Mouse (Mus musculus) layer of hippocampus, adult 2 months (tissue): ENCODE data around the gene Gm21731. TPM values are rescaled to one million over a fixed set of nuclear protein-coding genes. Genes with fewer than 3 reads are reported as not detected.
"Not testable (repeated sequence)": the region's sequence is repeated elsewhere in the genome, so short reads cannot be mapped to it uniquely, and the experiment has no call there.

Experiments used
- DNase-seq, 2 experiments: peaks; one replicate each; pipeline ENCODE4 v3.0.0; 2022; ENCODE audit warnings: low spot score in 2 of 2
- H3K27ac ChIP-seq: fragments of 200-600 bp; 2 replicates; pipeline ENCODE4 v1.8.1; 2022
- H3K4me3 ChIP-seq: fragments of 200-600 bp; 2 replicates; pipeline ENCODE4 v1.8.1; 2022; ENCODE audit warnings: mild to moderate bottlenecking
- CTCF ChIP-seq: fragments of 200-600 bp; conservative IDR thresholded peaks from 2 replicates; pipeline ENCODE4 v1.8.1; 2022; ENCODE audit warnings: antibody characterized with exemption, mild to moderate bottlenecking, moderate library complexity
- long read RNA-seq, 2 experiments: library from polyadenylated mRNA; stranded (forward); transcript quantifications; one replicate each; pipeline ENCODE4 v2.0.0; 2021; ENCODE audit warnings: borderline mapping rate in 2 of 2
- total RNA-seq, 2 experiments: library from RNA; stranded (reverse); gene quantifications; 2 replicates each; pipeline ENCODE4 v1.2.3; 2021

Gm21731 gene
- total RNA-seq = not detected
- long read RNA-seq, experiment 1 = 0 reads
- long read RNA-seq, experiment 2 = 0 reads

- not testable (repeated sequence) for DNase-seq, H3K27ac ChIP-seq, H3K4me3 ChIP-seq
Observed at GRCm38 (mm10) chr13:120238811-120239210, at the start of gene Gm21731. Gene Gm21731, plus strand, starts transcription at chr13:120239111.

GRCm38 (mm10) chr13:120196189-120196821, 42.6 kb upstream of the Gm21731 start:
- DNase-seq, H3K27ac ChIP-seq, H3K4me3 ChIP-seq: not testable (repeated sequence)

- H3K4me3 ChIP-seq, DNase-seq, H3K27ac ChIP-seq: not testable (repeated sequence)
Observed at GRCm38 (mm10) chr13:120215847-120216246, 23.1 kb upstream of the Gm21731 start, which contains the start of gene Gm21762. Gene Gm21762, minus strand, starts transcription at chr13:120215947.

GRCm38 (mm10) chr13:120220922-120221321, 18.0 kb upstream of the Gm21731 start:
- not testable (repeated sequence) for DNase-seq

DNA sequence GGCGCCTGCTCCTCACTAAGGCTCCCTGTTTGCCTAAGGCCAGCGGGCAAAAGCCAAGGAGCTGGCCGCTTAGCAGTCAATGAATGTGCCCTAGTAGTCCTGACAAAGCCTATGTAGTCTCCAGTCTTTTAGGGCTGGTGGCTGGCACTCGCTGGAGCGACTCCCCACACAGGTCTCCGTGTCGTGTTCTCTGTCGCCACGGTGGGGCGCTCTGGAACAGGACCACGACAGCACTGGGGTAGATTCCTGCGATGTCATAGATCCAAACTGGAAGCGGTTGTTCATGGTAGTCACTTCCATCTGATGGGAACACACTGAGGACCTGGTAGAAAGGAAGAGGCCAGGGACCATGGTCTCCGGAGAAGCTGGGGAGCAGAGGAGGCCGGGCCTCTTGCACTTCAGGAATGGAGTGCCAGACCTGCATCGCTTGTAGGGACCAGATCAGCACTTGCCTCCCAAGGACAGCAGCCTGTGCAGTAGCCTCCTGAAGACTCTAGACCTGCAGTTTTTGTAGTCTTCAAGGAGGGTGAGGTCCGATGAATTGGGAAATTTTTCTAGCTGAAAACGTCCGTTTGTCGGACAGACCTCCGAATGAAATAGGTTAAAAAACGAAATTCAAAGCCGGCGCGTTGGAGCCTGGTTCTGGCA, 15.8 kb upstream of the Gm21731 start:
- H3K4me3 ChIP-seq, DNase-seq, H3K27ac ChIP-seq: not testable (repeated sequence)
- peak; percentile 48 for TF ChIP-seq CTCF

More at GRCm38 (mm10) chr13:120220922-120221321, 18.0 kb upstream of the Gm21731 start:
- peak; percentile 36 for TF ChIP-seq CTCF
- H3K27ac ChIP-seq, H3K4me3 ChIP-seq: not testable (repeated sequence)

- not testable (repeated sequence) for H3K4me3 ChIP-seq, DNase-seq, H3K27ac ChIP-seq
Observed at GRCm38 (mm10) chr13:120231798-120232197, 7.1 kb upstream of the Gm21731 start.

DNA sequence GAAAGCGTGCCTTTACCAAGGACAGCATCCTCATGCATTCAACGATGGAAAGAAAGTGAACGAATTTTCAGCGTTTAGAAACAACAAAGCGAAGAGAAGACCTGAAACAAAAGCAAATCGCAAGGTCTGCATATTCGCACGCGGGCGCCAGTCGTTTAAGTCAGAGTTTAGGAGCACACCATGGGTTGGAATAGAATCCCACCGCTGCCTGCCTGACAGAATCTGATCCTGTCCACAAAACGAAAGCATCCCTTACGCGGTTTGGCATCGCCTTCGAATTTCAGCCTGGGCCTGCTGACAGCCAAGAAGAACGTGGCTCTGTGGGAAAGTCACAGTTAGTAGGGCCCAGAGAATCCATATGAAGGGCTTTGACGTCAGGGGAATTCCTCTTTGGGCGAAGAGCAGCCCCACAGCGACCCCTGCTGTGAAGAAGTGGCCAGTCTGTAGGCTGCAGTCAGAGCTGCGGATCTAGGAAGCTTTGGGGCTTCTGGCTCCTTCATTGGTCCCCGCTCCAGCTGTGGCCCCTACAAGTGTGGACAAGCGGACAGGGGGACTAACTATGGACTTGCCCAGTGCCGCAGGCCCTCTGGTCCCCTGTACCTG, 6.4 kb upstream of the Gm21731 start:
- H3K27ac ChIP-seq, DNase-seq, H3K4me3 ChIP-seq: not testable (repeated sequence)

GRCm38 (mm10) chr13:120251208-120251924, 12.5 kb downstream of the Gm21731 start:
- DNase-seq, H3K27ac ChIP-seq: not testable (repeated sequence)

GRCm38 (mm10) chr13:120258817-120259658, 20.1 kb downstream of the Gm21731 start:
- not testable (repeated sequence) for H3K27ac ChIP-seq, H3K4me3 ChIP-seq, DNase-seq

More at GRCm38 (mm10) chr13:120251208-120251924, 12.5 kb downstream of the Gm21731 start:
- H3K4me3 ChIP-seq = not testable (repeated sequence)

- not testable (repeated sequence) for H3K27ac ChIP-seq, DNase-seq
Observed at GRCm38 (mm10) chr13:120259718-120260117, 20.8 kb downstream of the Gm21731 start.

DNA sequence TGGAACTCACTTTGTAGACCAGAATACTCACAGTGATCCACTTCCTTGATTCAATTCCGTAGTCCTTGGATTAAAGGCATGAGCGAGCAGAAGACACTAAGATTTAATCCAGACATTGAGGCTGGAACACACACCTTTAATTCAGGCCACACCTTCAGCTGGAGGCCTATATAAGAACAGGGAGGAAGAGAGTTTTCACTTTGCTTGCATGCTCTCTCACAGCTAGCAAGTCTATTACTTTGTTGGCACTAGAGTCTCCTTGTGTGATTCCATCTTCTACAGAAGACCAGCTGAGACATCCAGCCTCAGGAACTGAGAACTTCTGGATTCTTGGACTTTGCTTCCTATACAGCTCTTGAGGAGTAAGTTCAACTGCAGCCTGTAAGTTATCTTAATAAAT, 24.0 kb downstream of the Gm21731 start, which contains the start of gene AF067061:
TSS of gene AF067061 (plus strand) at position 245 of the 400 bp plus-strand sequence.
- H3K27ac ChIP-seq, H3K4me3 ChIP-seq, DNase-seq: not testable (repeated sequence)

More at GRCm38 (mm10) chr13:120259718-120260117, 20.8 kb downstream of the Gm21731 start:
- not testable (repeated sequence) for H3K4me3 ChIP-seq

- not testable (repeated sequence) for H3K27ac ChIP-seq, H3K4me3 ChIP-seq, DNase-seq
Observed at GRCm38 (mm10) chr13:120277837-120278236, 38.9 kb downstream of the Gm21731 start.

More at GRCm38 (mm10) chr13:120277837-120278236, 38.9 kb downstream of the Gm21731 start:
- TF ChIP-seq CTCF = 0 out of 2 replicates have a peak, but pooled peaks have one; percentile 7
